Mouse (Mus musculus) CH12.LX (cell line): ENCODE results near the gene Adamts15.

Source experiments
- CHD2 ChIP-seq: IDR thresholded peaks from 2 replicates; pipeline ENCODE4 v1.6.1; 2011; ENCODE audit warnings: low read length, improper control_type of control experiment
- CTCF ChIP-seq, 2 experiments: IDR thresholded peaks in 1 of 2; conservative IDR thresholded peaks in 1 of 2; 2 replicates each; pipeline ENCODE4 v1.5.1; 2011 to 2012; ENCODE audit warnings: low read depth in 2 of 2, low read length in 2 of 2, improper control_type of control experiment in 1 of 2, inconsistent platforms in 1 of 2, mild to moderate bottlenecking in 1 of 2, moderate library complexity in 1 of 2
- ETS1 ChIP-seq: conservative IDR thresholded peaks from 2 replicates; pipeline ENCODE4 v1.6.1; 2012; ENCODE audit warnings: low read depth, mild to moderate bottlenecking, inconsistent platforms, low read length, improper control_type of control experiment, moderate library complexity
- HCFC1 ChIP-seq: IDR thresholded peaks from 2 replicates; pipeline ENCODE4 v1.6.1; 2012; ENCODE audit warnings: low read depth, mild to moderate bottlenecking, inconsistent platforms, low read length, improper control_type of control experiment
- JUND ChIP-seq: conservative IDR thresholded peaks from 2 replicates; pipeline ENCODE4 v1.6.1; 2011; ENCODE audit warnings: low read depth, low read length, improper control_type of control experiment
- KAT2A ChIP-seq: IDR thresholded peaks from 2 replicates; pipeline ENCODE4 v1.6.1; 2012; ENCODE audit warnings: low read length, improper control_type of control experiment, inconsistent platforms; ENCODE audit not compliant: insufficient replicate concordance
- NRF1 ChIP-seq: IDR thresholded peaks from 2 replicates; pipeline ENCODE4 v1.6.1; 2014; ENCODE audit warnings: low read depth, mild to moderate bottlenecking, inconsistent platforms, low read length, improper control_type of control experiment, moderate library complexity
- POLR2A ChIP-seq: IDR thresholded peaks from 2 replicates; pipeline ENCODE4 v1.6.1; 2011; ENCODE audit warnings: low read depth, mild to moderate bottlenecking, improper control_type of control experiment, low read length
- TCF12 ChIP-seq: IDR thresholded peaks from 2 replicates; pipeline ENCODE4 v1.6.1; 2014; ENCODE audit warnings: low read depth, mild to moderate bottlenecking, inconsistent platforms, low read length, improper control_type of control experiment
- USF1 ChIP-seq: IDR thresholded peaks from 2 replicates; pipeline ENCODE4 v1.6.1; 2014; ENCODE audit warnings: low read depth, mild to moderate bottlenecking, inconsistent platforms, low read length, improper control_type of control experiment
- ZC3H11A ChIP-seq: IDR thresholded peaks from 2 replicates; pipeline ENCODE4 v1.6.1; 2012; ENCODE audit warnings: low read depth, mild to moderate bottlenecking, inconsistent platforms, low read length, improper control_type of control experiment
- ZMIZ1 ChIP-seq: IDR thresholded peaks from 2 replicates; pipeline ENCODE4 v1.6.1; 2012; ENCODE audit warnings: low read depth, mild to moderate bottlenecking, inconsistent platforms, low read length, improper control_type of control experiment

DNA sequence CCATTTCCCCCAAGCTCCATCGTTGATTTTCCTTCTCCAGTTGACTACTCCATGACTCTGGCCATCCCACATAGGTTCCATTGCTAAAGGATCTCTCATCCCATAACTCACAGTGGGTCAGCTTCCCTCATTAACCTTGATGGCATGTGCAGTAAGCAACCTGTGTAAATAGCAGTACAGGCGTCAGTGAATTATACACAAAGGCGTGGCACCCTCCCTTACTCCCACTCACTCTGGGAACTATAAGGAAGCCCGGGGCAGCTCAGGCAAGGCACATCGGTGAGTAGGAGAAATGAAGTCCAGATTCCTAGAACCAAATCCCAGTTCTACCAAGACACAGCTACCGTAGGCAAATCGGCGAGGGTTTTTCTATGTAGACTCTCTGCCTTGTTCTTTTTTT lies 72.8 kb downstream of the Adamts15 start:
- TF ChIP-seq CTCF (conservative IDR thresholded peaks at IDR 0.05 in 1 of 2, IDR thresholded peaks at IDR 0.05 in 1 of 2; ENCODE audit: low read depth in 2 of 2, low read length in 2 of 2) (no peak), HCFC1 (no peak), POLR2A (no peak), TCF12 (no peak), ETS1 (no peak), USF1 (no peak), NRF1 (no peak), JUND (no peak), KAT2A (no peak), ZMIZ1 (no peak), CHD2 (no peak), ZC3H11A (no peak)
